Mouse (Mus musculus) MEL (cell line): ENCODE measurements at regions not wholly inside any gene's neighbourhood (a gene's known extent, or its start where the extent isn't known, plus 50 kb on each side); places are given as distances from the start of the nearest gene placed in this dataset.

Experiments used
- DNase-seq: peaks from one replicate; pipeline ENCODE4 v3.0.0; 2011; ENCODE audit warnings: low read depth, low spot score
- H3K27ac ChIP-seq: 2 replicates; pipeline ENCODE4 v1.5.1; 2012; ENCODE audit warnings: low read depth, mild to moderate bottlenecking, control low read depth, low read length, moderate library complexity; ENCODE audit not compliant: control insufficient read depth
- H3K27me3 ChIP-seq, 2 experiments: fragments of 150-350 bp in 1 of 2; sonication (generic) in 1 of 2; 2 replicates each; pipeline ENCODE4 v1.6.1; 2012; ENCODE audit warnings: low read length in 2 of 2, mild to moderate bottlenecking in 2 of 2, improper control_type of control experiment in 1 of 2, moderate library complexity in 1 of 2; ENCODE audit not compliant: insufficient read depth in 2 of 2, control insufficient read depth in 1 of 2
- H3K36me3 ChIP-seq, 2 experiments: 2 replicates each; pipeline ENCODE4 v1.6.1; 2012 to 2014; ENCODE audit warnings: low read length in 2 of 2, improper control_type of control experiment in 1 of 2, inconsistent platforms in 1 of 2, mild to moderate bottlenecking in 1 of 2; ENCODE audit not compliant: insufficient read depth in 2 of 2, control insufficient read depth in 1 of 2
- H3K4me1 ChIP-seq, 2 experiments: fragments of 150-350 bp in 1 of 2; sonication (generic) in 1 of 2; 2 replicates each; pipeline ENCODE4 v1.6.1; 2012; ENCODE audit warnings: low read length in 2 of 2, improper control_type of control experiment in 1 of 2, mild to moderate bottlenecking in 1 of 2; ENCODE audit not compliant: insufficient read depth in 2 of 2, control insufficient read depth in 1 of 2
- H3K4me3 ChIP-seq, 2 experiments: fragments of 150-350 bp in 1 of 2; sonication (generic) in 1 of 2; 2 replicates each; pipeline ENCODE4 v1.5.1; 2012; ENCODE audit warnings: low read depth in 2 of 2, low read length in 2 of 2, mild to moderate bottlenecking in 2 of 2, moderate library complexity in 2 of 2, control low read depth in 1 of 2, improper control_type of control experiment in 1 of 2; ENCODE audit not compliant: control insufficient read depth in 1 of 2, insufficient read depth in 1 of 2
- H3K79me2 ChIP-seq: 2 replicates; pipeline ENCODE4 v1.6.1; 2012; ENCODE audit warnings: mild to moderate bottlenecking, low read length, moderate library complexity; ENCODE audit not compliant: control insufficient read depth, poor library complexity, insufficient read depth
- H3K9ac ChIP-seq: 2 replicates; pipeline ENCODE4 v1.6.1; 2012; ENCODE audit warnings: low read depth, mild to moderate bottlenecking, control low read depth, low read length, moderate library complexity; ENCODE audit not compliant: control insufficient read depth, poor library complexity, severe bottlenecking
- H3K9me3 ChIP-seq: fragments of 150-350 bp; sonication (generic); replicated peaks from 2 replicates; pipeline ENCODE4 v1.6.1; 2012; ENCODE audit warnings: mild to moderate bottlenecking, low read length, improper control_type of control experiment, moderate library complexity; ENCODE audit not compliant: insufficient read depth
- BHLHE40 ChIP-seq: IDR thresholded peaks from 2 replicates; pipeline ENCODE4 v1.6.1; 2012; ENCODE audit warnings: low read depth, mild to moderate bottlenecking, inconsistent platforms, low read length, improper control_type of control experiment, borderline replicate concordance
- CHD2 ChIP-seq: IDR thresholded peaks from 2 replicates; pipeline ENCODE4 v1.6.1; 2011; ENCODE audit warnings: low read length, improper control_type of control experiment
- CTCF ChIP-seq, 3 experiments: IDR thresholded peaks in 2 of 3; conservative IDR thresholded peaks in 1 of 3; 2 replicates each; pipeline ENCODE4 v1.5.1; 2011 to 2012; ENCODE audit warnings: low read length in 3 of 3, low read depth in 2 of 3, mild to moderate bottlenecking in 2 of 3, improper control_type of control experiment in 1 of 3, inconsistent platforms in 1 of 3, mixed read lengths in 1 of 3, moderate library complexity in 1 of 3; ENCODE audit not compliant: control insufficient read depth in 1 of 3, insufficient read depth in 1 of 3, poor library complexity in 1 of 3, severe bottlenecking in 1 of 3
- ELF1 ChIP-seq: IDR thresholded peaks from 2 replicates; pipeline ENCODE4 v1.6.1; 2014; ENCODE audit warnings: low read depth, mild to moderate bottlenecking, inconsistent platforms, low read length, improper control_type of control experiment, moderate library complexity
- EP300 ChIP-seq, 2 experiments: IDR thresholded peaks; 2 replicates each; pipeline ENCODE4 v1.6.1; 2011; ENCODE audit warnings: improper control_type of control experiment in 2 of 2, low read length in 2 of 2, low read depth in 1 of 2, mild to moderate bottlenecking in 1 of 2
- ETS1 ChIP-seq: IDR thresholded peaks from 2 replicates; pipeline ENCODE4 v1.6.1; 2012; ENCODE audit warnings: low read depth, mild to moderate bottlenecking, inconsistent platforms, low read length, improper control_type of control experiment, moderate library complexity
- GABPA ChIP-seq: IDR thresholded peaks from 2 replicates; pipeline ENCODE4 v1.6.1; 2012; ENCODE audit warnings: low read depth, mild to moderate bottlenecking, inconsistent platforms, low read length, improper control_type of control experiment, moderate library complexity
- GATA1 ChIP-seq: IDR thresholded peaks from 2 replicates; pipeline ENCODE4 v1.6.1; 2011; ENCODE audit warnings: low read depth, low read length, improper control_type of control experiment
- MAFK ChIP-seq: IDR thresholded peaks from 2 replicates; pipeline ENCODE4 v1.6.1; 2011; ENCODE audit warnings: low read depth, mild to moderate bottlenecking, low read length, improper control_type of control experiment, borderline replicate concordance
- MAX ChIP-seq: IDR thresholded peaks from 2 replicates; pipeline ENCODE4 v1.6.1; 2011; ENCODE audit warnings: low read length, improper control_type of control experiment
- MEF2A ChIP-seq: IDR thresholded peaks from 2 replicates; pipeline ENCODE4 v1.6.1; 2014; ENCODE audit warnings: low read depth, mild to moderate bottlenecking, inconsistent platforms, low read length, improper control_type of control experiment; ENCODE audit not compliant: poor library complexity, insufficient replicate concordance, severe bottlenecking; ENCODE audit errors: extremely low read depth
- MXI1 ChIP-seq: IDR thresholded peaks from 2 replicates; pipeline ENCODE4 v1.6.1; 2011; ENCODE audit warnings: mild to moderate bottlenecking, low read depth, low read length, improper control_type of control experiment
- MYB ChIP-seq: IDR thresholded peaks from 2 replicates; pipeline ENCODE4 v1.6.1; 2011; ENCODE audit warnings: mild to moderate bottlenecking, low read depth, low read length, improper control_type of control experiment
- NELFE ChIP-seq: IDR thresholded peaks from 2 replicates; pipeline ENCODE4 v1.6.1; 2011; ENCODE audit warnings: low read depth, low read length, improper control_type of control experiment
- NRF1 ChIP-seq: IDR thresholded peaks from 2 replicates; pipeline ENCODE4 v1.6.1; 2014; ENCODE audit warnings: low read depth, mild to moderate bottlenecking, inconsistent platforms, low read length, improper control_type of control experiment, moderate library complexity; ENCODE audit not compliant: poor library complexity, insufficient read depth, severe bottlenecking
- POLR2A ChIP-seq, 2 experiments: IDR thresholded peaks; 2 replicates each; pipeline ENCODE4 v1.6.1; 2011 to 2012; ENCODE audit warnings: low read length in 2 of 2, mild to moderate bottlenecking in 2 of 2, control low read depth in 1 of 2, improper control_type of control experiment in 1 of 2, low read depth in 1 of 2, moderate library complexity in 1 of 2; ENCODE audit not compliant: control insufficient read depth in 1 of 2, insufficient read depth in 1 of 2, poor library complexity in 1 of 2
- SIN3A ChIP-seq: IDR thresholded peaks from 2 replicates; pipeline ENCODE4 v1.6.1; 2012; ENCODE audit warnings: low read length, improper control_type of control experiment, inconsistent platforms
- TBP ChIP-seq: IDR thresholded peaks from 2 replicates; pipeline ENCODE4 v1.8.0; 2011; ENCODE audit warnings: low read depth, low read length, improper control_type of control experiment
- UBTF ChIP-seq: IDR thresholded peaks from 2 replicates; pipeline ENCODE4 v1.6.1; 2012; ENCODE audit warnings: low read depth, mild to moderate bottlenecking, inconsistent platforms, low read length, improper control_type of control experiment, moderate library complexity, borderline replicate concordance; ENCODE audit not compliant: insufficient read depth
- ZC3H11A ChIP-seq: IDR thresholded peaks from 2 replicates; pipeline ENCODE4 v1.6.1; 2012; ENCODE audit warnings: low read depth, mild to moderate bottlenecking, inconsistent platforms, low read length, improper control_type of control experiment

DNA sequence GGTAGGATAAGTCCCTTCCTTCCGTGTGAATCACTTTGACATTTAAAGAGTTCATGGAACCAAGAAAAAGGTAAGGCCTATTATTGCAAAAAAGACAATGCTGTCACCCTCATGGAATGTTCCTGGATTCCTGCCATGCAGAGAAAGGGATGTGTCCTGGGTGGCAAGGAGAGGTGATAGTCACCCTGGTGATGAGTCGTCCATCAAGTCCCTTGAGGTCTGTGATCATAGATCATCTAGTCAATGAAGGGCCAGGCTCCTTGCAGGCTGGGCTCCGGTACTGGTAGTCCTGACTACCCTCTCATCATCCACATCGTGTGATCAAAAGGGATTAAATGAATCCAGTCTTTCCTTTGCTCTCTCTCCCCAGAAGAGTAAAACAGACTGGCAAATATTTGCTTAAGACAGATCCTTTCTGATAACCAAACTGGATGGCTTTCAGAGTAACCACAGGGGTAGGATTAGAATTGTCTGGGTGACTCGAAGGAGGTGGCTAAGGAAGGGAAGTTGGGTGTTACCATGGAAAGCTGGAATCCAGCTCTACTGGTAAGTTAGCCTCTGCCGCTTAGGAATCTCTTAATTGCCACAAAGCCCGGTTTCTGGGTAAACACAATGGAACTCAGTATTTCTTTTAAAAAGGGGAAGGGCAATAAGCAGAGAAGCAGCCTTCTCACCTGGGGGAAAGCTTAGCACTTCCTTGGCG, 253.2 kb downstream of the Ikzf2 start:
- TF ChIP-seq ETS1: no peak
- TF ChIP-seq EP300 (IDR thresholded peaks at IDR 0.05; ENCODE audit: low read depth in 1 of 2, low read length in 2 of 2): no peak
- no peak for TF ChIP-seq MXI1
- TF ChIP-seq CTCF (IDR thresholded peaks at IDR 0.05 in 2 of 3, conservative IDR thresholded peaks at IDR 0.05 in 1 of 3; ENCODE audit: control insufficient read depth in 1 of 3, insufficient read depth in 1 of 3, low read depth in 2 of 3, low read length in 3 of 3, poor library complexity in 1 of 3, severe bottlenecking in 1 of 3): no peak
- no peak for TF ChIP-seq NRF1
- no peak for TF ChIP-seq NELFE
- no peak for TF ChIP-seq GABPA
- no peak for TF ChIP-seq ELF1
- H3K9me3 ChIP-seq: no peaks in the 10 kb centered on the region
- DNase-seq: no peak
- H3K27ac ChIP-seq: no peak overlapping the region
- H3K36me3 ChIP-seq: no peaks in the 10 kb centered on the region
- no peak overlapping the region for H3K4me3 ChIP-seq
- no peak overlapping the region for H3K9ac ChIP-seq
- H3K79me2 ChIP-seq: no peaks in the 10 kb centered on the region
- H3K27me3 ChIP-seq: no peaks in the 10 kb centered on the region; a peak in 1 of 4 replicates
- no peaks in the 10 kb centered on the region for H3K4me1 ChIP-seq

DNA sequence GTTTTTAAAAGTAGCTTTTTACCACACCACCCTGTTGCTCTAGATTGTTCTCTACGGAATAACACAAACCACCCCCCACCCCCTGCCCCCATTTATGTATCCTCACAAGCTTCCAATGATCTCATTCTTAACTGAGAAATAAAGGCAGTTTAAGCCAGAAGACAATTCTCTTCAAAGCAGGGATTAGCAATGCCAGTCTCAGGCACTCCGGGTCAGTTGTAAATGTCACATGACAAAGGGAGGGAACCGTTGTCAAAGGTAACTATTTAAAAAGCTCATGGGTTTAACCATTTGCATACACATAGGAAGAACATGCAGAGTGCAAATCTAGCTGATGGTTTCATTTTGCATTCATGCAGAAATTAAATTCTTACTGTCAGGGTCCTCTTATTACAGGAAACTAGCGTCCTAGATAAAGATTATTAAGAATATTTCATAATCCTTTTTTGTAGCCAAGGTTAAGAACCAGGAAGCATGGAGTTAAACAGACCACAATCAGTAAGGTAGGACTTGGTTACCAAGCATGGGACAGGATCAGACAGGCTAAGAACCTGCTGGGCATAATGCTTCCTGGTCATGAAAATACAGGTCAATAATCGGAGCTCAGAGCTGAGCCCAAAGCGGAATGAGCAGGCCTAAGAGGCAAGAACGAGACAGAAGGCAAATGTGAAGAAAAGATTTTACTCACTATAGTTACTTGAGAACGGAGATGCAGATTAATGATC, 256.2 kb downstream of the Ikzf2 start:
- H3K9me3 ChIP-seq: no peaks in the 10 kb centered on the region

More for the DNA sequence above, 256.2 kb downstream of the Ikzf2 start:
- H3K27me3 ChIP-seq: no peaks in the 10 kb centered on the region
- H3K79me2 ChIP-seq: no peaks in the 10 kb centered on the region
- TF ChIP-seq MYB (no peak), MEF2A (no peak), ZC3H11A (no peak), MAFK (no peak), UBTF (no peak), POLR2A (IDR thresholded peaks at IDR 0.05; ENCODE audit: control insufficient read depth in 1 of 2, insufficient read depth in 1 of 2, low read depth in 1 of 2, low read length in 2 of 2, poor library complexity in 1 of 2) (no peak), MAX (no peak), BHLHE40 (no peak), SIN3A (no peak), CHD2 (no peak), EP300 (IDR thresholded peaks at IDR 0.05; ENCODE audit: low read depth in 1 of 2, low read length in 2 of 2) (no peak), GATA1 (no peak), TBP (no peak)
- H3K4me3 ChIP-seq: no peak overlapping the region
- no peaks in the 10 kb centered on the region for H3K36me3 ChIP-seq
- no peak overlapping the region for H3K9ac ChIP-seq
- no peaks in the 10 kb centered on the region for H3K4me1 ChIP-seq
- no peak for DNase-seq
- no peak overlapping the region for H3K27ac ChIP-seq
